Mouse (Mus musculus) thymus, adult 2 months (tissue): ENCODE measurements around the gene Atf6.

Source experiments
- CTCF ChIP-seq: fragments of 200-500 bp; IDR thresholded peaks from 2 replicates; pipeline ENCODE4 v1.5.1; 2012; ENCODE audit warnings: mild to moderate bottlenecking, control low read depth, low read length, moderate library complexity, borderline replicate concordance; ENCODE audit not compliant: control insufficient read depth, poor library complexity, insufficient read depth; ENCODE audit errors: extremely low read depth
- POLR2A ChIP-seq: fragments of 200-500 bp; IDR thresholded peaks from 2 replicates; pipeline ENCODE4 v1.6.1; 2012; ENCODE audit warnings: mild to moderate bottlenecking, low read length, control low read depth, moderate library complexity; ENCODE audit not compliant: control insufficient read depth, poor library complexity, insufficient read depth; ENCODE audit errors: extremely low read depth

GRCm38 (mm10) chr1:170717241-170717828, 150.2 kb downstream of the Atf6 start:
- TF ChIP-seq CTCF (no peak), POLR2A (no peak)
